Mouse (Mus musculus) cerebellum, adult 18-20 months (tissue): ENCODE results near the gene Rrbp1.
A peak's percentile ranks its signal among the peaks of the same experiment; 100 is the strongest.

ENCODE experiments used
- DNase-seq, 2 experiments: peaks; one replicate each; pipeline ENCODE4 v3.0.0; 2021

Rrbp1 gene

GRCm38 (mm10) chr2:144005166-144005955 is 5.7 kb downstream of the Rrbp1 start:
- DNase-seq = no peak

GRCm38 (mm10) chr2:144003544-144003943 is 7.5 kb downstream of the Rrbp1 start:
- DNase-seq = peak; percentile 40

- DNase-seq = no peak
Measured at GRCm38 (mm10) chr2:144002229-144002984, 8.7 kb downstream of the Rrbp1 start.

- no peak for DNase-seq
Measured at GRCm38 (mm10) chr2:143992977-143993376, 18.1 kb downstream of the Rrbp1 start.

- no peak for DNase-seq
Measured at GRCm38 (mm10) chr2:143991964-143992672, 18.9 kb downstream of the Rrbp1 start.

GRCm38 (mm10) chr2:143990997-143991396 is 20.1 kb downstream of the Rrbp1 start:
- no peak for DNase-seq

GRCm38 (mm10) chr2:143988016-143988415 is 23.0 kb downstream of the Rrbp1 start:
- DNase-seq = peak in 1 of 2 experiments; percentile 27

- peak in 1 of 2 experiments; percentile 15 for DNase-seq
Measured at GRCm38 (mm10) chr2:143987485-143987884, 23.6 kb downstream of the Rrbp1 start.

GRCm38 (mm10) chr2:143983482-143983881 is 27.6 kb downstream of the Rrbp1 start:
- DNase-seq = no peak

- peak in 1 of 2 experiments; percentile 26 for DNase-seq
Measured at GRCm38 (mm10) chr2:143982901-143983300, 28.2 kb downstream of the Rrbp1 start.

- DNase-seq = no peak
Measured at GRCm38 (mm10) chr2:143982152-143982551, 28.9 kb downstream of the Rrbp1 start.

GRCm38 (mm10) chr2:143980781-143981398 is 30.2 kb downstream of the Rrbp1 start:
- peak; percentile 64 to 68 for DNase-seq

- no peak for DNase-seq
Measured at GRCm38 (mm10) chr2:143978444-143979147, 32.5 kb downstream of the Rrbp1 start.

- no peak for DNase-seq
Measured at GRCm38 (mm10) chr2:143975146-143975649, 35.9 kb downstream of the Rrbp1 start.

GRCm38 (mm10) chr2:143973161-143973560 is 37.9 kb downstream of the Rrbp1 start:
- peak; percentile 57 to 73 for DNase-seq

- no peak for DNase-seq
Measured at GRCm38 (mm10) chr2:143971887-143972286, 39.2 kb downstream of the Rrbp1 start.

- no peak for DNase-seq
Measured at GRCm38 (mm10) chr2:143970841-143971240, 40.2 kb downstream of the Rrbp1 start.

GRCm38 (mm10) chr2:143969260-143969659 is 41.8 kb downstream of the Rrbp1 start:
- no peak for DNase-seq

GRCm38 (mm10) chr2:143963318-143963717 is 47.7 kb downstream of the Rrbp1 start:
- DNase-seq = no peak

- DNase-seq = no peak
Measured at GRCm38 (mm10) chr2:143962192-143962591, 48.9 kb downstream of the Rrbp1 start.

GRCm38 (mm10) chr2:143955746-143956145 is 55.3 kb downstream of the Rrbp1 start:
- no peak for DNase-seq

- no peak for DNase-seq
Measured at GRCm38 (mm10) chr2:143955004-143955403, 56.1 kb downstream of the Rrbp1 start.
